Mouse (Mus musculus) frontal cortex, postnatal 10 days (tissue): ENCODE data around the gene Bcl2l15.
"Not testable (repeated sequence)": the region's sequence is repeated elsewhere in the genome, so short reads cannot be mapped to it uniquely, and the experiment has no call there.

Source experiments
- DNase-seq, 2 experiments: peaks; one replicate each; pipeline ENCODE4 v3.0.0; 2022; ENCODE audit warnings: low spot score in 2 of 2, mixed read lengths in 1 of 2

The Bcl2l15 gene

GRCm38 (mm10) chr3:103831146-103831545 is 1.3 kb upstream of the Bcl2l15 start:
- DNase-seq: no peak

DNA sequence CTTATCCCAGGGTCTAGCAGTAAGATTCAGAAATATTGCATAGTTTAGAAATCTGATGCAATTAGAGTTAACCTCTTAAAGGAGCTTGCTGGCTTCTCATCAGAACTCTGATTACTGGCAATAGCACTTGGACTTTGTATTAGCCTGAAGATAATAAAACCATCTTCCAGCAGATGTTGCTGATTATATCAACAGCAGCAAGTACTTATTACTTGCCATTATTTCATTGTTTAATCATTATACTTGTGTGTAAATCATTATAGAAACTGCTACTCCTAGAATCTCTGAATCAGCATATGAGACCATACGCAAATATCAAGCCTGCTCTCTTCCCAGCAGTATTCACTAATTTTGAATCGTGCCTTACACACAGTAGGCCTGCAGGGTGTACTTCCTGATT is 1.6 kb downstream of the Bcl2l15 start:
- DNase-seq: no peak

- DNase-seq: no peak
Measured at GRCm38 (mm10) chr3:103835272-103835950, 3.0 kb downstream of the Bcl2l15 start.

DNA sequence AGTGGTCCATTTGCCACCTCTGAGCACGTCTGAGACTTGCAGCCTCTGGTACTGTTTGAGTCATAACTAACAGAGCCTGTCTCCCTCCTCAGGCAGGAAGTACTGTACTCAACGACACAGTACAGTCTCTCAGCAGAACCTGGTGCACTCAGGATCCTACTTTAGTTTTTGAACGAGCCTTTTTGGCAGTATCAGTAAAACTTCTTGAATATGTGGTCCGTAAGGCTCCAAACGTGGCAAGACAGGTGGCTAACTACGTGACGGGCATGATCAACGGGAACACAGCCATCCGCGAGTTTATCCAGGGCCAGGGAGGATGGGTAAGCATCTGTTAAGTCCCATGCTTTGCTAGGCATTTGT is 3.5 kb downstream of the Bcl2l15 start:
- DNase-seq: no peak

DNA sequence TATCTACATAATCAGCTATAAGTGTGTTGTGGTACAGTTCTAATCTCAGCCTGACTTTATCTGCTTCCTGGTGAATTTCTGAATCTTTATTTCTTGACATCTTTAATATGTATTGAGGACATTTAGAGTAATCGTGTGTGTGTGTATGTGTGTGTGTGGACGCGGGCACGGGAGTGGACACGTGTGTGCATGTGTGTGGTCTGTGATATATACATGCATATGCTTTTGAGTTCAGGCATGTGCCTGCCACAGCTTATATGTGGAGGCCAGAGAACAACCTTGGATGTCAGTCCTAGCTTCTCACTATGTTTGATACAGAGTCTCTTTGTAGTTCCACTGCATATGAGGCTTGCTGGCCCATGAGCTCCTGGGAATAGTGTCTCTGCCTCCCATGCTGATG is 4.1 kb downstream of the Bcl2l15 start:
- no peak for DNase-seq

- no peak for DNase-seq
Measured at GRCm38 (mm10) chr3:103839711-103840110, 7.3 kb downstream of the Bcl2l15 start.

GRCm38 (mm10) chr3:103840195-103840594 is 7.8 kb downstream of the Bcl2l15 start:
- not testable (repeated sequence) for DNase-seq

DNA sequence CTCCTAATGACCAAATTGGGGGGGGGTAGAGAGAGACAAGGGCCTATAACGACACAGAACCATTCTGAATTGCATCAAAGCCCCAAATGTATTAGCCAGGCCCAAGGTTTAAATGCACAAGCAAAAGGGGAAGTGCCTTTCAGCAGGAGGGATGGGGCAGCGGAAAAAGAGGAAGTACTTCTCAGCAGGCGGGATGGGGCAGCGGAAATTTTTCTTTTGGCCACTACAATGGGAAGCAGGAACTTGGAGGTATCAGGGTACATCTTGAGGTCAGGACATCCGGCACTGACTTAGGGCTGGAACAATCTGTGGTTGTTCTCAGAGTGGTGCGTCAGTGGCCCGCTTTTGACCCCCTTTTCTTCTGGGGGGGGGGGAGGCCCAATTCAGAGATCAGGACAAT is 8.5 kb downstream of the Bcl2l15 start:
- not testable (repeated sequence) for DNase-seq

- DNase-seq: no peak
Measured at GRCm38 (mm10) chr3:103850644-103851363, 18.4 kb downstream of the Bcl2l15 start.

- DNase-seq: no peak
Measured at GRCm38 (mm10) chr3:103851481-103851880, 19.1 kb downstream of the Bcl2l15 start.

- no peak for DNase-seq
Measured at GRCm38 (mm10) chr3:103851882-103852281, 19.5 kb downstream of the Bcl2l15 start.

DNA sequence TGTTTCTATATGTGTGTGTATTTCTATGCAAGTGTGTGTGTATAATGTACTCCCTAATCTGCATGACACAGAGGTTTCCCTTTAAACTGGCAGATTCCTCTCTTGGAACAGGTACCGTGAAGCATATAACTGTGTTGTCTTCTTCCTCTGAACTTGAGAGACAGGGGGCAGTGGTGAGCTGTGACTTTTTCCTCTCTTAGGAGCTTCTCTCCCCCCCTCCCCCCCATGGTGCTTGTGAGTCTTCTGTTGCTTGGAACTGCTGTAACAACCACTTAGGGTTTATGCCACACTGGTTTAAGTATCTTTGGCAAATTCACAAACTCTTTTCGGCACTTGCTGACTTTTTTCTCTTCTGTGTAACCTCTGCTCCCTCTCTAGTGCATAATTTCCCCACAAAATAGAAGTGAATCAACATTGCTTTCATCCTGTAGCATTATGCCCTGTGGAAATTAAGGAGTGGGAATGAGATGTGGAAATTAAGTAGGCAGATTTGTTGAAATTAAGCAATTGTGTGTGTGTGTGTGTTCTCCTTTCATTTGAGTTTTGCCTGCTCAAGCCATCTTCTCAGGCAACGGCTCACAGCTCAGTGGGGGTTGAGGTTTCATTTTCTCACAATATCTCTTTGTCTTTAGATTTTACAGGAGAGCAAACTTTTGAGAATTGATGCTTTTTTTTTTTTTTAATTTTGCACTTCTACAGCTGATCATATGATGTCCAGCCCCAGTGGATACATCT is 20.3 kb downstream of the Bcl2l15 start:
- DNase-seq: peak in 1 of 2 experiments; percentile 31

GRCm38 (mm10) chr3:103853804-103854203 is 21.4 kb downstream of the Bcl2l15 start:
- DNase-seq: no peak

DNA sequence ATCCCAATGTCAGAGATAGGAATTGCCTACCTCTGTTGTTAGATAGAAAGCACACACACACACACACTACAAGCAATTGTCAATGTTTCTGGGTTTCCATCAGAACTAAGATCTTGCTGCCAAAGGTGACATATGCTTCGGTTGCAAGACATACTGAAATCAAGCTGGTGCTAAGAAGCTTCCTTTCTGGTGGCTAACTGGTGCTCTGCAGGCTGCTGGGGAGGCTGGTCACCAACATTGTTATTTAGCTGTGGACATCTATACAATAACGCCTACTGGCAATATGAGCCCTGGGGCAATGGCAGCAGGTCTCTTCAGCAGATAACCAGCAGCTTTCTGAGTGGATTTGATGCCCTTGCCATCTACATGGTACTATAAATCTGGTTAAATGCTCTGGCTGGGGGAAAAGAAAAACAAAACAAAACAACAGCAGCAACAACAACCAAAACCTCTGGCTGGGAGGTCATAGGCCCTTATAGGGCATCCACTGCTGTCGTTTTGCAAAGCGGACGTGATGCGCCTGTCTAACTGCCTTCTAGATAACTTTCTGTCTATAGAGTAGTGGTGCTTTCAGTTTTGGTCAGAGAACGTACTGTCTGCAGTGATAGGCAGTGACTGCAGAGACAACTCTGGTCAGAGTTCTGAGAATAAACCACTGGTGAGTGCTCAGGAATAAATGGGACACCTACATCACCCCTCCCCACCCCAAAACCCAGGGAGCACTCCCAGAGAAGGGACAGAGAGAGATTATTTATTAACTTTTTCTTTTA is 24.8 kb downstream of the Bcl2l15 start:
- no peak for DNase-seq

GRCm38 (mm10) chr3:103857977-103858563 is 25.7 kb downstream of the Bcl2l15 start:
- DNase-seq: no peak

GRCm38 (mm10) chr3:103858881-103859801 is 26.7 kb downstream of the Bcl2l15 start, which contains the start of gene Ptpn22:
Ptpn22 (plus strand) TSS chr3:103859795.
- no peak for DNase-seq

GRCm38 (mm10) chr3:103859851-103860391 is 27.5 kb downstream of the Bcl2l15 start:
- DNase-seq: no peak

DNA sequence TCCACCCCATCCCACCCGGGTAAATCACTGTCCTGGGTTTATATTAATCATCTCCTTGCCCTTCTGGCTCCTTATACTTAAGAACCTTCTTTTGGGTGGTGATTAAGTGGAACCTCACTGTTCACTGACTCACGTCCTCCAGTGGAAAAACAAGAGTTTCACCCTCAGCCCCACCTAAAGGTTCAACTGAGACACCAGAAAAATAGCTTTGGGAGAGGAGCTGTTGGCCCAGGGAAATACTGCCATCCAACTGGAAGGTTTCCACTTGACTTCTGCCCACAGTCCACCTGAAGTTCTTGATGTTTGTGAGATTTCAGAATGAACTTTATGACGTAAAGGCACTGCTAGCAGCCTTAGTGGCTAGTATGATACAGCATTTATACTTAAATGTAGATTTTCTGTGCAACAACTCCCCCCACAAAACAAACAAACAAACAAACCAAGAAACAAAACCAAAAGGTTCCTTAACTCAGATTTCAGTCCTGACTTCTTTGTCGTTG is 30.4 kb downstream of the Bcl2l15 start:
- no peak for DNase-seq

DNA sequence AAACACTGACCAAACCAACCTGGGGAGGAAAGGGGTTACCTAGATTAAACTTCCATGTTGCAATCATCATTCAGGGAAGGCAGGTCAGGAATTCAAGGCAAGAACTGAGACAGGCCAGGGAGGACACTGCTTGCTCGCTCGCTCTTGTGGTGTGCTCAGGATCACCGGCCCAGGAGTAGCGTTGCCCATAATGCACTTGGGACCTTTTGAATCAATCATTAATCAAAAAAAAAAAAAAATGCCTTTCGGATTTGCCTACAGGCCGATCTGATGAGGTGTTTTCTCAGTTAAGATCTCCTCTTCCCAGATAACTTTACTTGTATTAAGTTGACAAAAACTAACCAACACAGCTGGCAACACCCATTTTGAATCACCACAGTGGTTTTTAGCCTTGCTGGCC is 31.8 kb downstream of the Bcl2l15 start:
- DNase-seq: no peak

DNA sequence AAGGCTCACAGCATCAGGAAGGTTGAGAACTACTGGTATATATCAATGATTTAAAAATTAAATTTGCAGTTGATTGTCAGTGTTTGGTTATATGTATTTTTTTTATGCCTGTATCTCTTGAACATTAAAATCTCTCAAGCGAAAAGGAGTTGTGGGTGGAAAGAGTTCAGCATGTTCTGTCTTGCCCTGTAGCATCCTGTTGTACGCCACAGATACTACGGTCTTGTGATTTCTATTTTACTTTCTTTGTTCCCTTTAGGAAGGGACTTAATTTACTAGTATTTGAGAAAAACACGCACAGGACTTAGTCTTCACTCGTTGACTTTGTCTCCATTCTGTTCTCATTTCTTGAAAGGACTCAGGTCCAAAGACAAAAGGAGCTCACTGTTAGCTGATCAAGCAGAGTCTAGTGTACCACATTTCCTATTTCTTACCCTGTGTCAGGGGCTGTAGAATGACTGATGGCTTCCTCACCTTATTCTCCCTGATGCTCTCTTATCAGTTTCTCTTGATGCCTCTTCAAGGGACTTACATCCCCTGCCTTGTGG is 35.1 kb downstream of the Bcl2l15 start:
- no peak for DNase-seq
